Mouse (Mus musculus) right cerebral cortex, postnatal 10 days (tissue): ENCODE results near the gene Tcl1b1.
A peak's percentile ranks its signal among the peaks of the same experiment; 100 is the strongest.
"Not testable (repeated sequence)": the region's sequence is repeated elsewhere in the genome, so short reads cannot be mapped to it uniquely, and the experiment has no call there.

Experiments
- DNase-seq, 2 experiments: peaks; one replicate each; pipeline ENCODE4 v3.0.0; 2021; ENCODE audit warnings: low spot score in 2 of 2

Tcl1b1 gene

GRCm38 (mm10) chr12:105159390-105159789, at the start of gene Tcl1b1:
Tcl1b1 (plus strand) TSS chr12:105159690.
- no peak for DNase-seq

DNA sequence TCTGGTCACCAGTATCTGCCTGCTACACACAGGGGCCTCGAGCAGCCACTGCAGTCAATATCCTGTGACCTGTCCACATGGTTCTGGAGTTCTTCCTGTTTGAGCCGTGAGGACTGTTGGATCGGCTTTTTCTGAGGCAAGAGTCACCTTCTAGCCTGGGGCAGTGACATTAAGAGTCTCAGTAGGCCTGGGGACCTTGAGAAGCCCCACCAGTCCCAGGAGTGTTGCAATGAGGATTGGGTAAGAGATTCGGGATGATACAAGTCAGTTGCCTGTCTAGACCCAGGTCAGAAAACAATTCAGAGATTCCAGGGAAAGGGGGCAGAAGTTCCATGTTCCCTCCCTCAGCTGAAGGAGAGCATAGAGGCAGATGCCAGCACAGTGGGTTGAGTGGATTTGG, 49.7 kb upstream of the Tcl1b1 start:
- no peak for DNase-seq

DNA sequence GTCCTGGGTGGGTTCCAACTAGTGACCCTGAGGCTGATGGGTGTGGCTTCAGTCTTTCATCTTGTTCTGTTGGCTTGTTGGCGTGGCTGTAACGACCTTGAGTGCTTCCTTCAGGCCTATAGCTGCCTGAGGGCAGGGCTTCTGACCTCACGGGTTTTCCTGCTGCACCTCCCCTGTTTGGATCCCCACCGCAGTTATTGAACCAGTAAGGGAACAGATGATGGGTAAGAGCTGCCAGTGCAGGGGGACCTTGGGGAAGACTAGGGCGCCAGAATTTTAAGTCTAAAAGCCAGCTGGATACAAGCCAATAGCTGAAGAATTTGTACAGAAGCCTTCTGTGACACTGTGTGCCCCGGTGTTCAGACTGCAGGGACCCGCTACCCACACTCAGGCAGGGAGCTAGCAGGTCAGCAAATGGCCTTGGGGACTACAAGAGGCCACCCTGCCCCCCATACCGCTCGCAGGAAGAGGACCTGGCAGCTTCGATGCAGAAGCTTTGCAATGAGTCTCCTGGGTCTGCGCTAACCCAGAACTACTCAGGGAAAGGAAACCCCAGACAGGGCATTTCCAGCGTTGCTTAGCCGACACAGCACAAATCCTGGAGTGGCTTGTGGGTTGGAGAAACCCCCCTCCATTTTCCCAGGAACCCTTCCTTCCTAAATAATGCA, 47.0 kb upstream of the Tcl1b1 start:
- no peak for DNase-seq

DNA sequence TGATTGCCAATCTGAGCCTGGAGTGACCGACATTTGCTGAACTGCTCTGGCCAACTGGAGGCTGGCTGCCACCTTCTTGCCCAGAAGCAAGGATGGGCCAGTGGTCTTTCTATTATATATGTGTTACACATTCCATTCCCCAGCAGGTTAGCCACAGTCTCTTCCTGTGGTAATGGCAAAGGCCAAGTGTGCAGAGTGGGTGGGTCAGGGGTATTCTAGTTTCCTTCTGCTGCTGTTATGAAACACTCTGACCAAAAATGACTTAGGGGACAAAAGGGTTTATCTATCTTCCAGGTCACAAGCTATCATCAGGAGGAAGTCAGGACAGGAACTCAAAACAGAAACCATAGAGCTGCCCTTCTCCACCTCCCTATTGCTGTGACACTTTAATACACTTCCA, 42.8 kb upstream of the Tcl1b1 start:
- DNase-seq, result no peak

- no peak for DNase-seq
Measured at GRCm38 (mm10) chr12:105125362-105125761, 34.1 kb upstream of the Tcl1b1 start.

- DNase-seq, result no peak
Measured at GRCm38 (mm10) chr12:105126516-105126915, 33.0 kb upstream of the Tcl1b1 start.

GRCm38 (mm10) chr12:105127607-105128006, 31.9 kb upstream of the Tcl1b1 start:
- DNase-seq, result no peak

- not testable (repeated sequence) for DNase-seq
Measured at GRCm38 (mm10) chr12:105129494-105130205, 29.8 kb upstream of the Tcl1b1 start.

DNA sequence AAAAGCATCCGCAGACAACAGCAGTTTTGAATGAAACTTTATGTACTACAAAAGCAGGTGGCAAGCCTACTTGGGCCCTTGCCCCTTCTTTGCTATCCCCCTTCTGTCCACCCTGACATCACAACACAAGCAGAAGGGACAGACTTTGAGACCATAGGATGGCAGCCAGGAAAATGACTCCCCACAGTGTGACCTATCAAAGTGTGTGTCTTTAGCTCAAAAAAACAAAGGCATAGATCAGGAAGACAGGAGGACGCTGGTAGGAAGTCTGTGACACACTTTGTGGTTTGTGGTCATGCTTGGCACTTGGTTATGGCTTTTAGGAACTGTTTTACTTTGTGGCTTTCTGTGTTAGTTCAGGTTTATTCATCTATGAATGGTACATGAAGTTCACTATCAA, 25.3 kb upstream of the Tcl1b1 start:
- not testable (repeated sequence) for DNase-seq

- not testable (repeated sequence) for DNase-seq
Measured at GRCm38 (mm10) chr12:105134826-105135225, 24.7 kb upstream of the Tcl1b1 start.

GRCm38 (mm10) chr12:105137729-105138128, 21.8 kb upstream of the Tcl1b1 start:
- DNase-seq, result not testable (repeated sequence)

GRCm38 (mm10) chr12:105143096-105143495, 16.4 kb upstream of the Tcl1b1 start:
- no peak for DNase-seq

- not testable (repeated sequence) for DNase-seq
Measured at GRCm38 (mm10) chr12:105144928-105145327, 14.6 kb upstream of the Tcl1b1 start.

- no peak for DNase-seq
Measured at GRCm38 (mm10) chr12:105145714-105146113, 13.8 kb upstream of the Tcl1b1 start, which contains the start of gene Tcl1b2. Tcl1b2 (plus strand) TSS chr12:105146014.

GRCm38 (mm10) chr12:105155286-105155685, 4.2 kb upstream of the Tcl1b1 start:
- not testable (repeated sequence) for DNase-seq

DNA sequence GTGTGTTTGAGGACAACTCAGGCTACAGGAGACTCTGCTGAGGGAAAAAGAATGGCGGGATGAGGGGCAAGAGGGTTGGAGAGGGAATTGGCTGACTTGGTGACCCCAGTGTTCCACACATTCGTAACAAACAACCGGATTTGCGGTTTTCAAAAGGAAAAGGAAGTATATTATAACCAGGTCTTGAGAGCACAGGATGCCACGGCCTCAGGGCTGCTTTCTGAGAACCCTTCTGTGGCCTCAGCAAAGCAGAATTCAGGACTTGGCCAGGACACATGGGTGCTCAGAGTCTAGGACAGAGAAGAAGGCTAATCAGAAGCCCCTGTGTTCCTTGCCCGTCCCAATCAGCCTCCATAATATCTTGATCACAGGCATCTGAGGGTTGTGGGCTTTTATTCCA, 648 bp upstream of the Tcl1b1 start:
- no peak for DNase-seq

GRCm38 (mm10) chr12:105166734-105167133, 7.2 kb downstream of the Tcl1b1 start:
- no peak for DNase-seq

DNA sequence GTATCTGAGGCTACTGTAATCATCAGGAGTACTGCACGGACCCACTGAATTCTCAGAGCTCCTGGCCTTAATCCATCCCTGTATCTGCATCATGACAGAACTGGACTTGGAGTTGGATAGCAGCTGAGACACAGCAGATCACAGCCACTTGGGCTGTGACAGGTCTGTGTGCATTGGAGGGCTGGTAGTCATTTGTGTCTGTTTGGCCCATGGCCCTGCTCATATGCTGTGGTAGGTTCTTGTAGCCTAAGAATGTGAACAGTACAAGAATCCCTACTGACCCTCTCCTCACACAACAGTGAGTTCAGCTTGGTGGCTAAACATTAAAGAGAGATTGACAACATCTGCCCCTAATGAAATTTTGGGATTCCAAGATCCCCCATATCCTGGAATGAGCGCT, 13.9 kb downstream of the Tcl1b1 start:
- no peak for DNase-seq

DNA sequence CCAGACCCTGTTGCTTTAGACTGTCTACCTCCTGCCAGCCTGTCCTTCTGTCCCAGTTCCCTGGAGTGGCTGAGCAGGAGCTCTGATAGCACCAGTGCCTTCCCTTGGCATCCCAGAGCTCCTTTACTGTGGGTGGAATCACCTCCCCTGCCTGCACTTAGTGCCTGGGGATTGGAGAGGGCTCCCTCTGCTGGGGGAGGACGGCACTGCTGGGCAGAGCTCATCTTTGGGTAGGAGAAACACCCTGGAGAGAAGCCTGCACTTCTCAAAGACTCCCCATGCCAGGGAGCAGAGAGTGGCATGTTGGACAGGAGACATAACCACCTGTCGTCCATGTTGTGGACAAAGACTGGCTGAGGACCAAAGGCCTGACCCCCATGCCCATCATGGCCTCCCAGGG, 14.8 kb downstream of the Tcl1b1 start:
- peak; percentile 22 to 60 for DNase-seq

DNA sequence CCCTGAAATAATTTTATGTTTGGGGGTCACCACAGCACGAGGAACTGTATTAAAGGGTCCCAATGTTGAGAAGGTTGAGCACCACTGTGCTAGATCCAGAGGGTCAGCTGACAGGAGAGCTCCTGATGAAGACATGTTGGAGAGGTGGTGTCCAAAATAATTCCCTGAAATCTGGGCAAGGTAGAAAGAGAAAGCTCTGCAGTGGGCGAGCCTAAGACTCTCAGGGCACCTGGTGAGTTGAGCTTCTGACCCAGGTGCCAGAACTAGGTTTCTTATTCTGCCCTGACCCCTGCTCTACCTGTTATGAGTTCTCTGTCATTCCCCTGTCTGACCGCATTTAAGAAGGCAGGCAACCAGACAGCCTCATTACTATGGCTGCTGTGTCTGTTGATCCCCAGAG, 16.6 kb downstream of the Tcl1b1 start, which contains the start of gene Tcl1b5:
Gene Tcl1b5 (plus strand): TSS at position 301 of the 400 bp plus-strand sequence.
- not testable (repeated sequence) for DNase-seq

- DNase-seq, result not testable (repeated sequence)
Measured at GRCm38 (mm10) chr12:105181040-105181644, 21.7 kb downstream of the Tcl1b1 start.

- not testable (repeated sequence) for DNase-seq
Measured at GRCm38 (mm10) chr12:105188980-105189379, 29.5 kb downstream of the Tcl1b1 start.

DNA sequence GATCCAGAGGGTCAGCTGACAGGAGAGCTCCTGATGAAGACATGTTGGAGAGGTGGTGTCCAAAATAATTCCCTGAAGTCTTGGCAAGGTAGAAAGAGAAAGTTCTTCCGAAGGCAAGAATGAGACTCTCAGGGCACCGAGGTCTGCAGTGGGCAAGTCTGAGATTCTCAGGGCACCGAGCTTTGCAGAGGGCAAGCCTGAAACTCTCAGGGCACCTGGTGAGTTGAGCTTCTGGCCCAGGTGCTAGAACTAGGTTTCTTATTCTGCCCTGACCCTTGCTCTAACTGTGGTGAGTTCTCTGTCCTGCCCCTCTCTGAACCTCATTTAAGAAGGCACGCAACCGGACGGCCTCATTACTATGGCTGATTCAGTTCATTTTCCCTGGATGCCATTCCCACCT, 31.3 kb downstream of the Tcl1b1 start, which contains the start of gene Tcl1b3:
Gene Tcl1b3 (plus strand): TSS at position 301 of the 400 bp plus-strand sequence.
- not testable (repeated sequence) for DNase-seq
